Mouse (Mus musculus): ENCODE results near the gene Slco6d1. TPM values are rescaled to one million over a fixed set of nuclear protein-coding genes. Genes with fewer than 3 reads are reported as not detected.
"Not testable (repeated sequence)": the region's sequence is repeated elsewhere in the genome, so short reads cannot be mapped to it uniquely, and the experiment has no call there.

Slco6d1 gene
- total RNA-seq (2021), result not detected
- long read RNA-seq, experiment 1, result 0 reads
- long read RNA-seq, experiment 2, result 0 reads

DNA sequence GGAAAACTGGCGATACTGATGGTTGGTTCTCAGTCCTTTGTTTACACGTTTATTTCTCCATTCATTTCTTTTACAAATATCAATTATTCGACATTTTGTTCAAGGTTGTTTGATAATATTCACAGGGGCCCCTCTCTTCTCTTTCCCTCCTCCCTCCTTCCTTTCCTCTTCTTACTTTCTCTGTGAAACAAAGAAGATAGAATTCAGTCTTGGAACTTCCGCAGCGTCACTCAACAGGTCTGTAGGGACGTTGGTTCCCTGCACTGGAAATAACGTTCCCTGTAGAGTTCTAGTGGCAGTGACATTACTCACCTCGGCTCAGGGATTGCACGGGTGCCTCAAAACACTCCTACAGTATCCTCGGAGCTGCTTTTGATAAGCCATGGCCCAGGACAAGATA, at the start of gene Slco6d1:
Gene Slco6d1, plus strand, starts transcription at position 301 of the 400 bp plus-strand sequence.
- no peak for DNase-seq

- DNase-seq, result peak in 1 of 2 experiments; percentile 8
These were observed 28.9 kb upstream of the Slco6d1 start for GRCm38 (mm10) chr1:98392001-98392400.

GRCm38 (mm10) chr1:98447929-98448328, 27.0 kb downstream of the Slco6d1 start:
- no peak for DNase-seq

GRCm38 (mm10) chr1:98459224-98459623, 38.3 kb downstream of the Slco6d1 start:
- not testable (repeated sequence) for DNase-seq

DNA sequence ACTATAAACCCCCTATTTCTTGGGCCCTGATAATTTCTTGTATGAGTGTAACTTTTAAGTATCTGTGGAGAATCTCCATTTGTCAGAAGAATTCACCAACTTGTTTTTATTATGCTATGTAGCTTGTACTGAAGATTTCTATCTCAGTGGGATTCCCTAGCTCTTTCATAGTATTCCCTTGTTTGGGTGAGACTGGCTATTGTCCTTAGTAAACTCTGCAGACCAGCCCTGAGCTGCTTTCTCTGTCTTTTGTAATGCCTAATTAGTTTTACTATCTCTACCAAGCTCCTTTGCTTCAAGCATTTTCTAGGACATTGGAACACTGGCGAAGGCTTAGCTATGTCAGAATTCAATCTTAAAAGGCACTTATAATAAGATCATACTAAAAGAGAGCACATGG, 55.5 kb downstream of the Slco6d1 start:
- DNase-seq, result not testable (repeated sequence)

DNA sequence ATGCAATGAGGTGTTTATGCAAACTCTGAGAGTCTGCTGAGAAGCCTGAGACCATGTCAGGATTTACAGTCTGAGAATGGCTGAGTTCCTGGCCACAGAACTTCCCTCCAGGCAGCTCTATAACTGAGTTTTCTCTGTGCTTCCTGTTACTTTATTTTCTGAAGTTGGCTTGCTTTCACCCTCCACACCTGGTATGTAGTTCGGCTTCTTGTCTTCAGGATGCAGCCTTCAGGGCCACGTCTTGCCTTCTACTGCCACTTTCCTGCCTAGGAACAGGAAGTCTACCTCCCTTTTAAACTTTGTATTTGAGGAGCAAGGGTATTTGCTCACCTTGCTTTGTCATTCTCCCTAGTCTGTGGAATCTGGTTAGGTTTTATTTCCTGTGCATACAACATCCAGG, 58.3 kb downstream of the Slco6d1 start:
- DNase-seq, result no peak

- no peak for DNase-seq
These were observed 85.1 kb downstream of the Slco6d1 start for GRCm38 (mm10) chr1:98505982-98506381.

DNA sequence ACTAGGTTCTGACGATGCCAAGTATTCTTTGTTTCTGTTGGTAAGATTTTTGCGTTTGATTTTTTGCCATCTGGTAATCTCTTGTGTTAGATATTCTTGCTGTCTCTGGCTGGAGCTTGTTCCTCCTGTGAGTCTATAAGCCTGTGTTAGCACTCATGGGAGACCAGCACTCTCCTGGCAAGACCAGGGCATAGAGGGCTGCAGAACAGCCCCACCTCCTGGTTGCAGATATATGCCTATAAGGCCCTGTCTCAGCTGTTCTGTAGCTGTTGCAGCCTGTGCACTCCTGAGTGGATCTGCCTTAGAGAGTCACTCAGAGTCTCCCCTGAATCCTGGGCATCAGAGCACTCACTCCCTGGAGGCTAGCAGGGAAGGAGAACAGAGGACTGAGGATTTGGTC, 102.1 kb downstream of the Slco6d1 start:
- DNase-seq, result no peak

- no peak for DNase-seq
These were observed 102.6 kb downstream of the Slco6d1 start for GRCm38 (mm10) chr1:98523537-98523936.

DNA sequence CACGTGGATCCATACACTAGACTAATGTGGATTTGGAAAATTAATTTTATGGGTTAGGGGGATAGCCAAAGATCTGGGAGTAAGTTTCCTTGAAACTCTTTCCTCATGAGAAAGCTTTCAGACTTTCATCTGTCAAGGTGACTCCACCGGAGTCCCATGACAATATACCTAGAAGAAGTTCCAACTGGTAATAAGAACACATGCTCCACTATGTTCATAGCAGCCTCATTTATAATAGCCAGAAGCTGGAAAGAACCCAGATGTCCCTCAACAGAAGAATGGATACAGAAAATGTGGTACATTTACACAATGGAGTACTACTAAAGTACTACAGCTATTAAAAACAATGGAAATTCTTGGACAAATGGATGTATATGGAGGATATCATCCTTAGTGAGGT, 107.4 kb downstream of the Slco6d1 start:
- not testable (repeated sequence) for DNase-seq

GRCm38 (mm10) chr1:98545372-98545771, 124.4 kb downstream of the Slco6d1 start:
- no peak for DNase-seq

- no peak for DNase-seq
These were observed 133.5 kb downstream of the Slco6d1 start for GRCm38 (mm10) chr1:98554388-98554787.

DNA sequence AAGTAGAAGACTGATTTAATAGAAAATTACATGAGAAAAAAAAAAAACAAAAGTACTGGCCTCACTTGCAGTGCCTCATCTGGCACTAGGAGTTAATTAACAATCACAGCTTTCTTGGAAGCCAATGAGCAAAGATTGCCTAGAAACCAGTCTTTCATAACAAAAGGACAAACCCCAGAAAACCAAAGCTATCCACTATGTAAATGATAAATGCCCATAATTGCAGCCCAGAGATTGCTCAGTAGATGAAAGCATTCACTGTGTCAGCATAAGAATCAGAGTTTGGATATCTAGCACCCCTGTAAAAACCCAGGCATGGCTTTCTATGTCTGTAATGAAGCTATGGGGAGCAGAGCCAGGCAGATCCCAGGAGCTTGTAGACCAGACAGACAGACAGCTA, 144.8 kb downstream of the Slco6d1 start:
- DNase-seq, result no peak

Small RNAs within 50 kb of the gene (microRNA-seq; reads per million reads assigned to microRNA genes)
- 0 reads per million in 2 experiments for gene Gm26134

All from heart, adult 18-20 months (tissue).